Mouse (Mus musculus) midbrain, postnatal 0 days (tissue): ENCODE data around the gene 1700001O22Rik. TPM values are rescaled to one million over a fixed set of nuclear protein-coding genes. Genes with fewer than 3 reads are reported as not detected.

ENCODE experiments used
- ATAC-seq: fragments of 200-750 bp; cut with Nextera tagmentation; 2 replicates; pipeline ENCODE4 v1.8.0; 2017; ENCODE audit warnings: moderate number of reproducible peaks, mild to moderate bottlenecking, moderate TSS enrichment, moderate library complexity; ENCODE audit not compliant: low FRiP score
- DNase-seq: peaks from one replicate; pipeline ENCODE4 v3.0.0-alpha.2; 2015; ENCODE audit warnings: low spot score
- H3K27ac ChIP-seq: fragments of 300-500 bp; sonication (generic); 2 replicates; pipeline ENCODE4 v1.5.1; 2014; ENCODE audit warnings: low read depth, mild to moderate bottlenecking, low read length, mixed read lengths
- H3K27me3 ChIP-seq: fragments of 300-500 bp; sonication (generic); 2 replicates; pipeline ENCODE4 v1.6.1; 2014; ENCODE audit warnings: low read length, control low read depth, mixed read lengths; ENCODE audit not compliant: insufficient read depth
- H3K36me3 ChIP-seq: fragments of 300-500 bp; sonication (generic); 2 replicates; pipeline ENCODE4 v1.6.1; 2014; ENCODE audit warnings: low read length, control low read depth, mixed read lengths; ENCODE audit not compliant: insufficient read depth
- H3K4me1 ChIP-seq: fragments of 300-500 bp; sonication (generic); 2 replicates; pipeline ENCODE4 v1.6.1; 2014; ENCODE audit warnings: mild to moderate bottlenecking, control low read depth, antibody characterized with exemption, low read length, mixed read lengths; ENCODE audit not compliant: insufficient read depth
- H3K4me2 ChIP-seq: fragments of 300-500 bp; sonication (generic); 2 replicates; pipeline ENCODE4 v1.6.1; 2014; ENCODE audit warnings: low read depth, mild to moderate bottlenecking, low read length, mixed read lengths; ENCODE audit not compliant: poor library complexity, severe bottlenecking
- H3K4me3 ChIP-seq: fragments of 300-500 bp; sonication (generic); 2 replicates; pipeline ENCODE4 v1.5.1; 2014; ENCODE audit warnings: low read depth, mild to moderate bottlenecking, low read length, moderate library complexity
- H3K9ac ChIP-seq: fragments of 300-500 bp; sonication (generic); replicated peaks from 2 replicates; pipeline ENCODE4 v1.6.1; 2014; ENCODE audit warnings: mild to moderate bottlenecking, low read length, moderate library complexity, mixed read lengths; ENCODE audit not compliant: poor library complexity, severe bottlenecking
- H3K9me3 ChIP-seq: fragments of 300-500 bp; sonication (generic); 2 replicates; pipeline ENCODE4 v1.6.1; 2016; ENCODE audit warnings: low read length, control low read depth
- CTCF ChIP-seq: IDR thresholded peaks from 2 replicates; pipeline ENCODE4 v1.5.1; 2016; ENCODE audit warnings: antibody characterized with exemption, mild to moderate bottlenecking
- WGBS: fragments of 180-500 bp; shearing (Covaris S2); extraction: QIAGEN DNeasy Blood & Tissue Kit; methylation state at CpG from one replicate; pipeline ENCODE4 v1.1.7; 2014; 5-methylcytosine and 5-hydroxymethylcytosine counted together
- polyA plus RNA-seq: library from polyadenylated mRNA; unstranded; fragments of >200 nt; fragmentation: Nextera tagmentation; extraction: Ambion mirVana; gene quantifications from 2 replicates; pipeline ENCODE4 v1.2.1, GENCODE M21; 2015
- total RNA-seq: library from RNA; depleted of rRNA; stranded (reverse); fragments of >200 nt; gene quantifications from 2 replicates; pipeline ENCODE4 v1.2.3, GENCODE M21; 2014

1700001O22Rik gene
- total and polyA plus RNA-seq, 2 experiments from 2014 or later: 1.5 to 2.4 TPM

- ATAC-seq (no peak), DNase-seq (no peak)
- H3K4me1 ChIP-seq: peaks cover 21% of the 10 kb centered on the region
- H3K9ac ChIP-seq: no peak overlapping the region
- TF ChIP-seq CTCF: no peak
- peak overlapping the region; percentile 36 for H3K4me3 ChIP-seq
- H3K9me3 ChIP-seq: no peaks in the 10 kb centered on the region
- H3K4me2 ChIP-seq: peak overlapping the region; percentile 57
- H3K27me3 ChIP-seq: peaks cover 5% of the 10 kb centered on the region; the same call in 1 of the 2 replicates
- H3K36me3 ChIP-seq: no peaks in the 10 kb centered on the region
- 42% methylated on average over 7 of the region's 7 CpGs for WGBS
- no peak overlapping the region for H3K27ac ChIP-seq
Measured at GRCm38 (mm10) chr2:30800671-30801066, 2.8 kb downstream of the 1700001O22Rik start.

- no peak for ATAC-seq
- no peak overlapping the region for H3K4me2 ChIP-seq
- WGBS: 82% methylated on average over 3 of the region's 3 CpGs
- no peak for TF ChIP-seq CTCF
- H3K4me1 ChIP-seq: peaks cover 21% of the 10 kb centered on the region
- no peaks in the 10 kb centered on the region for H3K9me3 ChIP-seq
- no peak for DNase-seq
- no peak overlapping the region for H3K9ac ChIP-seq
- H3K27ac ChIP-seq: no peak overlapping the region
- no peaks in the 10 kb centered on the region for H3K36me3 ChIP-seq
- no peak overlapping the region for H3K4me3 ChIP-seq
- H3K27me3 ChIP-seq: peaks cover 5% of the 10 kb centered on the region; the same call in 1 of the 2 replicates
Measured at GRCm38 (mm10) chr2:30799456-30799855, 4.0 kb downstream of the 1700001O22Rik start.

- H3K9ac ChIP-seq: peak overlapping the region; percentile 8; the same call in 1 of the 2 replicates
- TF ChIP-seq CTCF: 0 out of 2 replicates have a peak, but pooled peaks have one; percentile 2
- DNase-seq (peak; percentile 97), ATAC-seq (peak; percentile 83)
- H3K4me1 ChIP-seq: peaks cover 18% of the 10 kb centered on the region
- H3K4me3 ChIP-seq: no peak overlapping the region
- 3% methylated on average over 11 of the region's 11 CpGs for WGBS
- H3K4me2 ChIP-seq: peak overlapping the region; percentile 41
- H3K27ac ChIP-seq: peak overlapping the region; percentile 57
- H3K9me3 ChIP-seq: no peaks in the 10 kb centered on the region
- H3K27me3 ChIP-seq: no peaks in the 10 kb centered on the region
- no peaks in the 10 kb centered on the region for H3K36me3 ChIP-seq
Measured at GRCm38 (mm10) chr2:30796382-30796781, 7.1 kb downstream of the 1700001O22Rik start.

- 0 out of 2 replicates have a peak overlapping the region, but pooled peaks have one; percentile 8 for H3K9ac ChIP-seq
- H3K9me3 ChIP-seq: no peaks in the 10 kb centered on the region
- H3K4me2 ChIP-seq: no peak overlapping the region
- no peak for TF ChIP-seq CTCF
- peaks cover 13% of the 10 kb centered on the region for H3K4me1 ChIP-seq
- H3K27me3 ChIP-seq: no peaks in the 10 kb centered on the region
- no peak overlapping the region for H3K4me3 ChIP-seq
- H3K36me3 ChIP-seq: no peaks in the 10 kb centered on the region
- ATAC-seq: peak; percentile 17; the same call in 1 of the 2 replicates
- peak overlapping the region; percentile 57; the same call in 1 of the 2 replicates for H3K27ac ChIP-seq
- WGBS: 54% methylated on average over 5 of the region's 5 CpGs
- no peak for DNase-seq
Measured at GRCm38 (mm10) chr2:30795889-30796275, 7.6 kb downstream of the 1700001O22Rik start.

- no peak overlapping the region for H3K4me3 ChIP-seq
- no peaks in the 10 kb centered on the region for H3K36me3 ChIP-seq
- H3K27me3 ChIP-seq: no peaks in the 10 kb centered on the region
- H3K27ac ChIP-seq: no peak overlapping the region
- peaks cover 9% of the 10 kb centered on the region for H3K4me1 ChIP-seq
- ATAC-seq: no peak
- WGBS: 56% methylated on average over 7 of the region's 7 CpGs
- no peak for DNase-seq
- no peak overlapping the region for H3K4me2 ChIP-seq
- H3K9me3 ChIP-seq: no peaks in the 10 kb centered on the region
- TF ChIP-seq CTCF: no peak
- no peak overlapping the region for H3K9ac ChIP-seq
Measured at GRCm38 (mm10) chr2:30795271-30795888, 8.1 kb downstream of the 1700001O22Rik start.
